37 mouse cellular contexts compared by ENCODE assay signal in the genomic region with DNA sequence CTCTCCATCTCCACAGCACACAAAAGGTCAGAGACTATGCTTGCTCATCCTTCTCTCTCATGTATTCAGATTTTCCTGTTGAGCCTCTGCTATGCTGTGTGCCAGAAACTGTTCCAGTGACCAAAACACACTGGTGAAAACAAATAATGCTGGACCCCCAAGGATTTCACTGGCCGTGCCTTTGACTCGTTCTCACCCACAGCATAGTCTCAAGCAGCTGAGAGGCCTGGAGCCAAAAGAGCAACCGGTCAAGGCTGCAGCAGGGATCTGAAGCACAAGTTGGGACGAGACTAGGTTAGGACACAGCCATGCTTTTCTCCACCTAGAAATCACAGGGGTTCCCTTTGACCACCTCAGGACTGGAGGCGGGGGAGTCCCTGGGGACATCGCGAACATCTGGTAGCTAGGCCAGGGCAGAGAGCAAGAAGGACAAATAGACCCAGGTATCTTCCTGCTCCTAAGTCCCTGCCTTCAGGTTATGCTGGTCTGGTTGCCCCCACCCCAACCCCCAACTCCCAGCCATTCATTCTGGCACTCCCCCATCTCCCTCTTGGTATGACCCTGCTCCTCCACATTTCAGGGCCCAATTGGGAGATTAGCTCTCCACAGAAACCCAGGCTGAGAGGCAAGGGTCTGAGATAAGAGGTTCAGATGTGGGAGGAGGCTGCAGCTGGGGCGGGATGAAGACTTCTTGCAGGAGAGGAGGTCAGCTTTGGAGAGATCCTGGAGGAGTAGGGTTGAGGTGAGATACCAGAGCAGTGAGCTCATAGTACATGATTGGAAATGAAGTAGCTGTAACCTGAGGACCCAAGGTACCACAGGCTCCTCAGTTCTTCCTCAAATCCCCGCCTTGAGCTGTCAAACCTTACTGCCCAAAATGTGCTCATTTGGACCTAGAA. TPM values are rescaled to one million over a fixed set of nuclear protein-coding genes. Genes with fewer than 3 reads are reported as not detected.
DNase-seq lines count a peak whose midpoint lies in the region; ATAC-seq and TF ChIP-seq lines count a peak whose summit lies in the region.
"Had no signal": no experiment of that assay in that cellular context is flagged by ENCODE, and none has a peak within 500 bp of the region (broad histone marks: within the 10 kb centered on the region; RNA-seq: fewer than 3 reads in every experiment).

No protein-coding gene starts in this region.

- TF ChIP-seq EP300 in heart, adult 2 months (IDR thresholded peaks at IDR 0.05; ENCODE audit: insufficient read depth, low read depth, low read length): no peak

- intact Hi-C loops in heart, adult 2 months (cut with DNase I): no loop called here
- intact Hi-C loops in heart, postnatal 25 days (cut with DNase I): loop anchor here (5.0 kb wide), 1 partner anchor 49 kb away; a partner anchor contains a TSS

- 0 out of 2 replicates have a peak, but pooled peaks have one; percentile 25 for ATAC-seq in lung, embryonic 15.5 days (ENCODE audit: borderline replicate concordance, extremely low read depth, low FRiP score, low TSS enrichment)
- ATAC-seq: hindbrain, postnatal 0 days; intestine, embryonic 15.5 days; midbrain, embryonic 15.5 days had no signal

- peaks cover 12% of the 10 kb centered on the region for H3K4me1 ChIP-seq in heart, adult 2 months (ENCODE audit: control insufficient read depth, insufficient read depth, low read length)
- no peaks in the 10 kb centered on the region for H3K4me1 ChIP-seq in lung, embryonic 15.5 days

- H3K4me2 ChIP-seq in lung, embryonic 15.5 days: no peak overlapping the region
- H3K4me2 ChIP-seq: embryonic facial prominence, embryonic 15.5 days; forebrain, embryonic 12.5 days; hindbrain, embryonic 12.5 days; intestine, embryonic 15.5 days; limb, embryonic 13.5 days; liver, embryonic 11.5 days; midbrain, embryonic 15.5 days; neural tube, embryonic 15.5 days had no signal

- H3K9me3 ChIP-seq in lung, embryonic 15.5 days: no peaks in the 10 kb centered on the region
- H3K9me3 ChIP-seq: embryonic facial prominence, embryonic 10.5 days; embryonic facial prominence, embryonic 15.5 days; forebrain, embryonic 12.5 days; G1E; hindbrain, embryonic 12.5 days; intestine, embryonic 15.5 days; limb, embryonic 13.5 days; midbrain, embryonic 15.5 days; neural tube, embryonic 15.5 days had no signal

- TF ChIP-seq POLR2A in heart, adult 2 months (IDR thresholded peaks at IDR 0.05; ENCODE audit: insufficient read depth, low read depth, low read length): no peak

- no peaks in the 10 kb centered on the region for H3K79me2 ChIP-seq in heart, adult 2 months (replicated peaks; ENCODE audit: control insufficient read depth, insufficient read depth, low read length)

- WGBS in heart, adult 2 months: 61% methylated on average over 9 of the region's 9 CpGs
- WGBS in lung, embryonic 15.5 days: 44% methylated on average over 9 of the region's 9 CpGs

- no peaks in the 10 kb centered on the region for H3K36me3 ChIP-seq in heart, adult 2 months (ENCODE audit: control insufficient read depth, insufficient read depth, low read length)
- no peaks in the 10 kb centered on the region for H3K36me3 ChIP-seq in lung, embryonic 15.5 days
- H3K36me3 ChIP-seq: embryonic facial prominence, embryonic 10.5 days; embryonic facial prominence, embryonic 15.5 days; forebrain, embryonic 12.5 days; G1E; hindbrain, embryonic 12.5 days; intestine, embryonic 15.5 days; limb, embryonic 13.5 days; midbrain, embryonic 15.5 days; neural tube, embryonic 15.5 days had no signal

- no peak overlapping the region for H3K9ac ChIP-seq in heart, adult 2 months (ENCODE audit: low read depth, low read length)
- H3K9ac ChIP-seq in lung, embryonic 15.5 days: no peak overlapping the region
- H3K9ac ChIP-seq: embryonic facial prominence, embryonic 15.5 days; forebrain, embryonic 12.5 days; hindbrain, embryonic 12.5 days; intestine, embryonic 15.5 days; limb, embryonic 13.5 days; midbrain, embryonic 15.5 days; neural tube, embryonic 15.5 days had no signal

- peak overlapping the region; percentile 17 for H3K27ac ChIP-seq in heart, adult 2 months
- H3K27ac ChIP-seq in lung, embryonic 15.5 days: no peak overlapping the region
- H3K27ac ChIP-seq: embryonic facial prominence, embryonic 10.5 days; embryonic facial prominence, embryonic 15.5 days; forebrain, embryonic 12.5 days; hindbrain, embryonic 12.5 days; hindbrain, postnatal 0 days; intestine, embryonic 15.5 days; limb, embryonic 13.5 days; macrophage; midbrain, embryonic 15.5 days; neural tube, embryonic 15.5 days had no signal

- H3K27me3 ChIP-seq in heart, adult 2 months (ENCODE audit: control insufficient read depth, insufficient read depth, low read length): no peaks in the 10 kb centered on the region
- no peaks in the 10 kb centered on the region for H3K27me3 ChIP-seq in lung, embryonic 15.5 days
- H3K27me3 ChIP-seq: forebrain, embryonic 12.5 days; limb, embryonic 13.5 days; midbrain, embryonic 15.5 days; neural tube, embryonic 15.5 days had no signal

- no peak for TF ChIP-seq CTCF in heart, adult 2 months (IDR thresholded peaks at IDR 0.05)

- DNase-seq in gastrocnemius, adult 18-20 months (ENCODE audit: low spot score): peak; percentile 36
- DNase-seq in gastrocnemius, postnatal 4 days (ENCODE audit: low spot score in 2 of 2): no peak
- peak in 1 of 2 experiments; percentile 35 for DNase-seq in heart, adult 2 months
- DNase-seq in heart, postnatal 25 days (ENCODE audit: low spot score): no peak
- no peak for DNase-seq in lung, postnatal 36 days
- DNase-seq in testis, postnatal 14 days (ENCODE audit: low spot score): peak; percentile 58
- DNase-seq in testis, postnatal 10 days (ENCODE audit: low spot score): no peak
- DNase-seq: adrenal gland, adult 8-10 months; cerebellum, adult 8-10 months; cerebellum, postnatal 25 days; kidney, adult 2 months; kidney, postnatal 36 days; right cerebral cortex, adult 18-20 months; spleen, adult 18-20 months; thymus, adult 2 months; thymus, postnatal 36 days had no signal

- no peak overlapping the region for H3K4me3 ChIP-seq in heart, adult 2 months
- H3K4me3 ChIP-seq in lung, embryonic 15.5 days: no peak overlapping the region
- H3K4me3 ChIP-seq: embryonic facial prominence, embryonic 10.5 days; embryonic facial prominence, embryonic 15.5 days; forebrain, embryonic 12.5 days; hindbrain, embryonic 12.5 days; intestine, embryonic 15.5 days; limb, embryonic 13.5 days; midbrain, embryonic 15.5 days; neural tube, embryonic 15.5 days had no signal

RNA-seq across cellular contexts. Expression of a gene that starts 27.6 kb away (rescaled TPM):
- total RNA-seq in gastrocnemius, adult 18-20 months (2021): not detected
- not detected for total RNA-seq in gastrocnemius, postnatal 4 days (2021)
- total RNA-seq in heart, adult 2 months (2021): not detected
- not detected in 2 replicates for polyA plus RNA-seq in heart, adult 2 months (2012; rRNA removed)
- total RNA-seq in heart, postnatal 25 days (2021): not detected
- 0.09 and 0.10 TPM in 2 replicates for polyA plus RNA-seq in lung, embryonic 15.5 days (2015; fragmentation: Nextera tagmentation; extraction: Ambion mirVana)
- total RNA-seq: adrenal gland, adult 8-10 months; adrenal gland, postnatal 4 days; hindbrain, postnatal 0 days; layer of hippocampus, adult 8-10 months; layer of hippocampus, postnatal 25 days; left cerebral cortex, adult 8-10 months; left cerebral cortex, postnatal 36 days; megakaryocyte-erythroid progenitor cell, adult 5-6 weeks had no signal
- polyA plus RNA-seq: embryonic facial prominence, embryonic 10.5 days; embryonic facial prominence, embryonic 15.5 days; forebrain, embryonic 12.5 days; G1E; heart, embryonic 16.5 days; hindbrain, embryonic 12.5 days; hindbrain, postnatal 0 days; limb, embryonic 13.5 days; liver, embryonic 11.5 days; liver, embryonic 16.5 days; macrophage; midbrain, embryonic 15.5 days; neural tube, embryonic 15.5 days had no signal

RNA-seq across cellular contexts. Expression of a gene that starts 48.1 kb away (rescaled TPM):
- 1 to 10 TPM in 1 of 2 experiments, under 1 TPM in 1; 0.88 to 1.4 TPM for total RNA-seq in gastrocnemius, adult 18-20 months (2021)
- total RNA-seq in gastrocnemius, postnatal 4 days (2021): 10 to 100 TPM in 1 of 2 experiments, 1 to 10 TPM in 1; 9.3 to 10.4 TPM
- total RNA-seq in heart, adult 2 months (2021): 1 to 10 TPM; 4.4 to 4.5 TPM
- polyA plus RNA-seq in heart, adult 2 months (2012; rRNA removed): 4.8 and 7.4 TPM in 2 replicates
- total RNA-seq in heart, postnatal 25 days (2021): 1 to 10 TPM; 5.1 to 5.4 TPM
- 0.40 and 0.71 TPM in 2 replicates for polyA plus RNA-seq in lung, embryonic 15.5 days (2015; fragmentation: Nextera tagmentation; extraction: Ambion mirVana)
- total RNA-seq: megakaryocyte-erythroid progenitor cell, adult 5-6 weeks had no signal
- polyA plus RNA-seq: G1E, macrophage had no signal

Comparison
In these comparisons a context has a peak if more than half of its experiments do, and no peak if none do; other contexts are left out.
1. DNase-seq: peak in gastrocnemius, adult 18-20 months (single experiment) and testis, postnatal 14 days (single experiment); none in gastrocnemius, postnatal 4 days (0 of 2), heart, postnatal 25 days (single experiment), lung, postnatal 36 days (single experiment) and testis, postnatal 10 days (single experiment).